8 mouse cellular contexts compared by ENCODE assay signal in genomic region chr3:90248746-90249100, GRCm38 (mm10). TPM values are rescaled to one million over a fixed set of nuclear protein-coding genes. Genes with fewer than 3 reads are reported as not detected.
DNase-seq lines count a peak whose midpoint lies in the region; ATAC-seq and TF ChIP-seq lines count a peak whose summit lies in the region.

No protein-coding gene starts in this region.

- DNase-seq in gastrocnemius, adult 18-20 months (ENCODE audit: low spot score): peak; percentile 25
- no peak for DNase-seq in gastrocnemius, postnatal 36 days
- no peak for DNase-seq in Patski (ENCODE audit: low read depth, low spot score)
- no peak for DNase-seq in left cerebral cortex, postnatal 14 days (ENCODE audit: low spot score in 2 of 2)

- no peaks in the 10 kb centered on the region for H3K27me3 ChIP-seq in Patski
- no peaks in the 10 kb centered on the region for H3K27me3 ChIP-seq in forebrain, embryonic 13.5 days
- H3K27me3 ChIP-seq in hindbrain, embryonic 16.5 days (replicated peaks; ENCODE audit: control insufficient read depth, insufficient read depth, low read length): no peaks in the 10 kb centered on the region
- no peaks in the 10 kb centered on the region for H3K27me3 ChIP-seq in lung, embryonic 15.5 days
- no peaks in the 10 kb centered on the region for H3K27me3 ChIP-seq in stomach, embryonic 14.5 days (ENCODE audit: control insufficient read depth, insufficient read depth, low read length)

- H3K9ac ChIP-seq in forebrain, embryonic 13.5 days: peak overlapping the region; percentile 80
- H3K9ac ChIP-seq in hindbrain, embryonic 16.5 days (ENCODE audit: low read depth, low read length): peak overlapping the region; percentile 73
- peak overlapping the region; percentile 79 for H3K9ac ChIP-seq in lung, embryonic 15.5 days
- peak overlapping the region; percentile 67 for H3K9ac ChIP-seq in stomach, embryonic 14.5 days (replicated peaks; ENCODE audit: low read depth, low read length)

- intact Hi-C loops in gastrocnemius, postnatal 36 days (cut with DNase I): no loop called here
- intact Hi-C loops in left cerebral cortex, postnatal 14 days (cut with DNase I): no loop called here

- 5% methylated on average over 10 of the region's 10 CpGs for WGBS in forebrain, embryonic 13.5 days
- WGBS in hindbrain, embryonic 16.5 days: 10% methylated on average over 10 of the region's 10 CpGs
- 1% methylated on average over 10 of the region's 10 CpGs for WGBS in lung, embryonic 15.5 days
- 4% methylated on average over 10 of the region's 10 CpGs for WGBS in stomach, embryonic 14.5 days

- in situ Hi-C loops in Patski (cut with MboI; ENCODE audit: low pct_unique_long_range_greater_than_20kb): no loop called here

- no peaks in the 10 kb centered on the region for H3K9me3 ChIP-seq in forebrain, embryonic 13.5 days (replicated peaks)
- H3K9me3 ChIP-seq in hindbrain, embryonic 16.5 days (ENCODE audit: control insufficient read depth, low read length): no peaks in the 10 kb centered on the region
- no peaks in the 10 kb centered on the region for H3K9me3 ChIP-seq in lung, embryonic 15.5 days
- H3K9me3 ChIP-seq in stomach, embryonic 14.5 days (ENCODE audit: control insufficient read depth, low read depth, low read length): no peaks in the 10 kb centered on the region

- peak; percentile 30 for ATAC-seq in Patski
- no peak for ATAC-seq in forebrain, embryonic 13.5 days
- no peak for ATAC-seq in hindbrain, embryonic 16.5 days
- ATAC-seq in lung, embryonic 15.5 days (ENCODE audit: borderline replicate concordance, extremely low read depth, low FRiP score, low TSS enrichment): no peak
- no peak for ATAC-seq in stomach, embryonic 14.5 days (ENCODE audit: insufficient number of reproducible peaks, insufficient read depth, low FRiP score, low read depth)

- peaks cover 15% of the 10 kb centered on the region for H3K36me3 ChIP-seq in forebrain, embryonic 13.5 days (ENCODE audit: poor library complexity, severe bottlenecking)
- 0 out of 2 replicates have a peak, but pooled peaks cover 2% of the 10 kb centered on the region for H3K36me3 ChIP-seq in hindbrain, embryonic 16.5 days (ENCODE audit: control insufficient read depth, insufficient read depth, low read length)
- H3K36me3 ChIP-seq in lung, embryonic 15.5 days: peaks cover 13% of the 10 kb centered on the region
- peaks cover 15% of the 10 kb centered on the region; the same call in 1 of the 2 replicates for H3K36me3 ChIP-seq in stomach, embryonic 14.5 days (ENCODE audit: control insufficient read depth, insufficient read depth, low read length)

- CTCF ChIA-PET in Patski (lab: Charles Lee): interaction anchor here (0.6 to 2.5 kb wide), 7 partner anchors 11 to 33 kb away, joined by 3 to 7 read pairs (median 4); partner anchors contain the start of gene Jtb

- H3K4me2 ChIP-seq in forebrain, embryonic 13.5 days: peak overlapping the region; percentile 82
- peak overlapping the region; percentile 96 for H3K4me2 ChIP-seq in hindbrain, embryonic 16.5 days (ENCODE audit: low read length)
- H3K4me2 ChIP-seq in lung, embryonic 15.5 days: peak overlapping the region; percentile 88
- peak overlapping the region; percentile 84 for H3K4me2 ChIP-seq in stomach, embryonic 14.5 days (replicated peaks; ENCODE audit: low read depth, low read length)

- H3K27ac ChIP-seq in forebrain, embryonic 13.5 days: peak overlapping the region; percentile 77
- H3K27ac ChIP-seq in hindbrain, embryonic 16.5 days (ENCODE audit: low read depth, low read length): peak overlapping the region; percentile 80
- peak overlapping the region; percentile 84 for H3K27ac ChIP-seq in lung, embryonic 15.5 days
- H3K27ac ChIP-seq in stomach, embryonic 14.5 days (ENCODE audit: low read length): peak overlapping the region; percentile 97

- peak overlapping the region; percentile 60 for H3K4me3 ChIP-seq in forebrain, embryonic 13.5 days
- peak overlapping the region; percentile 62 for H3K4me3 ChIP-seq in hindbrain, embryonic 16.5 days (ENCODE audit: low read length)
- H3K4me3 ChIP-seq in lung, embryonic 15.5 days: peak overlapping the region; percentile 70
- H3K4me3 ChIP-seq in stomach, embryonic 14.5 days (ENCODE audit: low read depth, low read length): peak overlapping the region; percentile 71

- peaks cover 25% of the 10 kb centered on the region for H3K4me1 ChIP-seq in forebrain, embryonic 13.5 days
- H3K4me1 ChIP-seq in hindbrain, embryonic 16.5 days (ENCODE audit: control insufficient read depth, insufficient read depth, low read depth, low read length): peaks cover 10% of the 10 kb centered on the region
- H3K4me1 ChIP-seq in lung, embryonic 15.5 days: peaks cover 22% of the 10 kb centered on the region
- H3K4me1 ChIP-seq in stomach, embryonic 14.5 days (ENCODE audit: control insufficient read depth, insufficient read depth, low read length): peaks cover 15% of the 10 kb centered on the region; the same call in 1 of the 2 replicates

- TF ChIP-seq CTCF in Patski (IDR thresholded peaks at IDR 0.05): no peak

- POLR2A ChIA-PET in Patski (lab: Charles Lee): interaction anchor here (0.6 to 3.4 kb wide), 8 partner anchors 8 to 93 kb away, joined by 3 to 18 read pairs (median 4); partner anchors contain the start of genes Jtb, Rab13 and Rps27

RNA-seq across cellular contexts. Expression of gene Slc39a1, which starts 0.8 kb away (rescaled TPM):
- 10 to 100 TPM; 38.9 to 40.7 TPM for total RNA-seq in gastrocnemius, adult 18-20 months (2021)
- 10 to 100 TPM; 47.5 to 48.3 TPM for total RNA-seq in gastrocnemius, postnatal 36 days (2021)
- polyA plus RNA-seq in Patski (2021): 243 TPM
- 55.0 and 55.3 TPM in 2 replicates for polyA plus RNA-seq in forebrain, embryonic 13.5 days (2015; fragmentation: Nextera tagmentation; extraction: Ambion mirVana)
- 40.3 and 54.2 TPM in 2 replicates for polyA plus RNA-seq in hindbrain, embryonic 16.5 days (2015; fragmentation: Nextera tagmentation; extraction: Ambion mirVana)
- polyA plus RNA-seq in lung, embryonic 15.5 days (2015; fragmentation: Nextera tagmentation; extraction: Ambion mirVana): 94.7 and 102 TPM in 2 replicates
- polyA plus RNA-seq in stomach, embryonic 14.5 days (2014; fragmentation: Nextera tagmentation; extraction: Ambion mirVana): 114 and 119 TPM in 2 replicates
- 10 to 100 TPM; 50.5 to 51.9 TPM for total RNA-seq in left cerebral cortex, postnatal 14 days (2021)

RNA-seq across cellular contexts. Expression of gene Crtc2, which starts 5.2 kb away (rescaled TPM):
- total RNA-seq in gastrocnemius, adult 18-20 months (2021): 10 to 100 TPM; 13.7 to 16.2 TPM
- 10 to 100 TPM; 12.3 to 14.0 TPM for total RNA-seq in gastrocnemius, postnatal 36 days (2021)
- 77.0 TPM for polyA plus RNA-seq in Patski (2021)
- 17.2 and 21.5 TPM in 2 replicates for polyA plus RNA-seq in forebrain, embryonic 13.5 days (2015; fragmentation: Nextera tagmentation; extraction: Ambion mirVana)
- 19.6 and 25.3 TPM in 2 replicates for polyA plus RNA-seq in hindbrain, embryonic 16.5 days (2015; fragmentation: Nextera tagmentation; extraction: Ambion mirVana)
- polyA plus RNA-seq in lung, embryonic 15.5 days (2015; fragmentation: Nextera tagmentation; extraction: Ambion mirVana): 19.9 and 21.1 TPM in 2 replicates
- polyA plus RNA-seq in stomach, embryonic 14.5 days (2014; fragmentation: Nextera tagmentation; extraction: Ambion mirVana): 18.8 and 21.4 TPM in 2 replicates
- total RNA-seq in left cerebral cortex, postnatal 14 days (2021): 10 to 100 TPM; 30.5 to 31.6 TPM

RNA-seq across cellular contexts. Expression of gene Creb3l4, which starts 5.4 kb away (rescaled TPM):
- not detected for total RNA-seq in gastrocnemius, adult 18-20 months (2021)
- under 1 TPM in 1 of 2 experiments, not detected in 1; 0.26 TPM for total RNA-seq in gastrocnemius, postnatal 36 days (2021)
- 1.1 TPM for polyA plus RNA-seq in Patski (2021)
- 5.2 and 5.8 TPM in 2 replicates for polyA plus RNA-seq in forebrain, embryonic 13.5 days (2015; fragmentation: Nextera tagmentation; extraction: Ambion mirVana)
- 2.0 and 2.2 TPM in 2 replicates for polyA plus RNA-seq in hindbrain, embryonic 16.5 days (2015; fragmentation: Nextera tagmentation; extraction: Ambion mirVana)
- polyA plus RNA-seq in lung, embryonic 15.5 days (2015; fragmentation: Nextera tagmentation; extraction: Ambion mirVana): 6.0 and 6.3 TPM in 2 replicates
- polyA plus RNA-seq in stomach, embryonic 14.5 days (2014; fragmentation: Nextera tagmentation; extraction: Ambion mirVana): 20.6 and 21.4 TPM in 2 replicates
- under 1 TPM in 1 of 2 experiments, not detected in 1; 0.23 TPM for total RNA-seq in left cerebral cortex, postnatal 14 days (2021)

RNA-seq across cellular contexts. Expression of gene Dennd4b, which starts 16.3 kb away (rescaled TPM):
- total RNA-seq in gastrocnemius, adult 18-20 months (2021): 10 to 100 TPM; 81.1 to 81.6 TPM
- 10 to 100 TPM; 78.4 to 81.8 TPM for total RNA-seq in gastrocnemius, postnatal 36 days (2021)
- polyA plus RNA-seq in Patski (2021): 14.1 TPM
- polyA plus RNA-seq in forebrain, embryonic 13.5 days (2015; fragmentation: Nextera tagmentation; extraction: Ambion mirVana): 3.1 and 4.5 TPM in 2 replicates
- polyA plus RNA-seq in hindbrain, embryonic 16.5 days (2015; fragmentation: Nextera tagmentation; extraction: Ambion mirVana): 8.1 and 10.2 TPM in 2 replicates
- 3.4 and 4.8 TPM in 2 replicates for polyA plus RNA-seq in lung, embryonic 15.5 days (2015; fragmentation: Nextera tagmentation; extraction: Ambion mirVana)
- 3.0 and 3.6 TPM in 2 replicates for polyA plus RNA-seq in stomach, embryonic 14.5 days (2014; fragmentation: Nextera tagmentation; extraction: Ambion mirVana)
- total RNA-seq in left cerebral cortex, postnatal 14 days (2021): 10 to 100 TPM; 28.2 to 29.4 TPM

RNA-seq across cellular contexts. Expression of gene Jtb, which starts 17.3 kb away (rescaled TPM):
- 10 to 100 TPM; 73.7 to 75.0 TPM for total RNA-seq in gastrocnemius, adult 18-20 months (2021)
- 10 to 100 TPM; 58.9 to 63.8 TPM for total RNA-seq in gastrocnemius, postnatal 36 days (2021)
- 108 TPM for polyA plus RNA-seq in Patski (2021)
- polyA plus RNA-seq in forebrain, embryonic 13.5 days (2015; fragmentation: Nextera tagmentation; extraction: Ambion mirVana): 102 and 111 TPM in 2 replicates
- 93.4 and 97.0 TPM in 2 replicates for polyA plus RNA-seq in hindbrain, embryonic 16.5 days (2015; fragmentation: Nextera tagmentation; extraction: Ambion mirVana)
- polyA plus RNA-seq in lung, embryonic 15.5 days (2015; fragmentation: Nextera tagmentation; extraction: Ambion mirVana): 90.2 and 100 TPM in 2 replicates
- 112 and 116 TPM in 2 replicates for polyA plus RNA-seq in stomach, embryonic 14.5 days (2014; fragmentation: Nextera tagmentation; extraction: Ambion mirVana)
- 10 to 100 TPM; 38.8 to 44.5 TPM for total RNA-seq in left cerebral cortex, postnatal 14 days (2021)
